Mouse (Mus musculus): ENCODE results near the gene Cdh3. TPM values are rescaled to one million over a fixed set of nuclear protein-coding genes. Genes with fewer than 3 reads are reported as not detected.
A peak's percentile ranks its signal among the peaks of the same experiment; 100 is the strongest.

Cdh3 gene
- polyA plus RNA-seq, 1 experiment = not detected

DNA sequence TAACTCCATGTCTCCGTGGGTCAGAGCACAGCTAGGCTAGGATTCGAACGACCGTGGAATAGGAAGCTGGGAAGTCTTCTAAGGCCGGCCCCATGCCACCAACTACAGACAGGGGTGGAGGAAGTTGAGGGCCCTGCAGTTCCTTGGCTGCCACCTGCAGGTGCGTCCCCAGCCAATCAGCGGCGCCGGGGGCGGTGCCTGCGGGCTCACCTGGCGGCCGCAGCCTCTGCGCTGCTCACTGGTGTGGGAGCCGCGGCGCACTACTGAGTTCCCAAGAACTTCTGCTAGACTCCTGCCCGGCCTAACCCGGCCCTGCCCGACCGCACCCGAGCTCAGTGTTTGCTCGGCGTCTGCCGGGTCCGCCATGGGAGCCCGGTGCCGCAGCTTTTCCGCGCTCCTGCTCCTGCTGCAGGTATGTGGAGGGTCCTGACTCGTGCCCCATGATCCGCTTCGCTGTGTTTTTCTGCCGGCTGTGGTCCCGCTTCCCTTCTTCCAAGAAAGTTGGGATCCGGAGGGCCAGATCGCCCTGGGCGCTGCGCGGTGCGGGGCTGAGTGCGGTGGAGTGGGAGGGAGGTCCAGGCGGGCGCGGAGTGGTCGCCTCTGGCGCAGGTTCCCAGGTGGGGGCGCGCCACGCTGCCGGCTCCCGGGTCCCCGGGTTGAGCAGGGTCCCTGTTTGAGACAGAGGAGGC, 92.6 kb downstream of the Cdh3 start, which contains the start of gene Cdh1:
TSS of gene Cdh1 (plus strand) at position 221 of the 689 bp plus-strand sequence.
- H3K4me1 ChIP-seq = peaks cover 9% of the 10 kb centered on the region
- TF ChIP-seq FLI1 (IDR thresholded peaks at IDR 0.05; ENCODE audit: low read length) (no peak), GATA1 (IDR thresholded peaks at IDR 0.05; ENCODE audit: borderline replicate concordance, low read length) (no peak)
- H3K9me3 ChIP-seq = peaks cover 9% of the 10 kb centered on the region; the same call in 1 of the 2 replicates
- no peaks in the 10 kb centered on the region for H3K36me3 ChIP-seq (replicated peaks; ENCODE audit: low read length)
- H3K4me3 ChIP-seq (replicated peaks) = peak within 1 kb of the TSS; percentile 50
- peaks cover 71% of the 10 kb centered on the region for H3K27me3 ChIP-seq (replicated peaks)

- no peaks in the 10 kb centered on the region for H3K36me3 ChIP-seq (replicated peaks; ENCODE audit: low read length)
- H3K27me3 ChIP-seq (replicated peaks) = peaks cover 71% of the 10 kb centered on the region
- H3K4me1 ChIP-seq = peaks cover 9% of the 10 kb centered on the region
- TF ChIP-seq GATA1 (IDR thresholded peaks at IDR 0.05; ENCODE audit: borderline replicate concordance, low read length) (no peak), FLI1 (IDR thresholded peaks at IDR 0.05; ENCODE audit: low read length) (no peak)
- peaks cover 9% of the 10 kb centered on the region; the same call in 1 of the 2 replicates for H3K9me3 ChIP-seq
- H3K4me3 ChIP-seq (replicated peaks) = peak overlapping the region; percentile 50
These were observed 93.2 kb downstream of the Cdh3 start for GRCm38 (mm10) chr8:106603933-106604332.

DNA sequence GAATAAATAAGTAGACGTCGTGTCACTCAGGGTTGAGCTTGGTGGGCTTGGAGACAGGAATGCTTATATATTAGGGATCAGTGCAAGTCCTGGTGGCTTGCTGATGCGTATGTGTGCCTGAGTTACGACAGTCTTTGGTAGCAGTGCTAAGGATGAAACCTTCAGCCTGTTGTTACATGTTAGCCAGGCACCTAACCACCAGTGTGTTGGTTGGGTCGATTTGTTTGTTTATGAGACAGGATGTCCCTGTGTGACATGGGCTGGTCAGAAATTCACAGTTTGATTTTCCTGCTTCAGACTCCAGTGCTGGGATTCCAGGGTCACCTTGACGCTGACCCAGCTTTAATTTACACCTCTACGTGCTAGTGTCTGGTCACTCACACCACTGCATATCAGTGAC, 95.0 kb downstream of the Cdh3 start:
- Histone ChIP-seq H3K36me3 (replicated peaks; ENCODE audit: low read length) (no peaks in the 10 kb centered on the region), H3K4me1 (peaks cover 9% of the 10 kb centered on the region), H3K4me3 (replicated peaks) (no peak overlapping the region), H3K27me3 (replicated peaks) (peaks cover 74% of the 10 kb centered on the region), H3K9me3 (peaks cover 9% of the 10 kb centered on the region; the same call in 1 of the 2 replicates)
- TF ChIP-seq GATA1 (IDR thresholded peaks at IDR 0.05; ENCODE audit: borderline replicate concordance, low read length) (no peak), FLI1 (IDR thresholded peaks at IDR 0.05; ENCODE audit: low read length) (no peak)

DNA sequence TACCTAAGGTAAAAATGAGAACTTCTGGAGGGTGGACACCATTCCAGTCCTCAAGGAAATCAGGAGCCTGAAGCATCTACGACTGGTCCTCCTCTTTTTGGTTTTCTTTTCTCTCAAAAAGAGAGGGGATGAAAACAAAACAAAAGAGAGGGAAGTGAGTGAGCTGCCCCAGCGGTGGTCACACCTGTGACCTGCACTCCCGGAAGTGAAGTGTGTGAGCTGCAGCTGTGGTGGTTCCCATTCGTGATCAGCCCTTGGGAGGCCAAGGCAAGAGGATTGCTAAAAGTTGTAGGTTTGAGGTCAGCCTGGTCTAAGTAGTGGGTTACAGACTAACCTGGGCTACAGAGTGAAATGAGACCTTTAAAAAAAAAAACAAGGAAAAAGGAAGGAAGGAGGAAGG, 95.4 kb downstream of the Cdh3 start:
- peaks cover 9% of the 10 kb centered on the region; the same call in 1 of the 2 replicates for H3K9me3 ChIP-seq
- peaks cover 9% of the 10 kb centered on the region for H3K4me1 ChIP-seq
- TF ChIP-seq GATA1 (IDR thresholded peaks at IDR 0.05; ENCODE audit: borderline replicate concordance, low read length) = no peak
- no peak for TF ChIP-seq FLI1 (IDR thresholded peaks at IDR 0.05; ENCODE audit: low read length)
- no peak overlapping the region for H3K4me3 ChIP-seq (replicated peaks)
- H3K27me3 ChIP-seq (replicated peaks) = peaks cover 75% of the 10 kb centered on the region
- no peaks in the 10 kb centered on the region for H3K36me3 ChIP-seq (replicated peaks; ENCODE audit: low read length)

DNA sequence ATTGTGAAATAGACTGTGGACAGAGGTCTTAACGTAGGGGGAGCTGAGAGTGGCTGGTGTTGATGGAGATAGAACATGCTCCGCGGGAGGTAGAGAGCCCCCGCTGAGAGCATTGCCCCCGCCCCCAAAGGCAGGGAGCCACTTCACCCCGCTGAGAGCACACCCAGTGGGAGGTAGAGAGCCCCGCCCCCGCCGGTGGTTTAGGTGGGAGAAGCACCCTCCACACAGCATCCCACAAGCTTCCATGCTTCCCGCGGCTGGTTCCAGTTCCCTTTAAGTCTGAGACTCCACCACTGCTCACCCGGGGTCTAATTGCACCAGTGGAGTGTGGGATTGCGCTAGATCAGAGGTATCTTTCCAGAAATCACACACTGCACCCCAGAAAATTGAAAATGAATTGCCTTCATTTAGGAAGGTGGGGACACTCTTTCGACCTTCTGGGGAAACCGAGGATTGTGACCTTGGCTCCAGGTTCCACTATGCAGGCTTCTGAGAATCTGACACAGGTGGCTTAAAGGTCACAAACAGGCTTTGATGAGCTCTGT, 96.0 kb downstream of the Cdh3 start:
- H3K4me3 ChIP-seq (replicated peaks) = no peak overlapping the region
- no peaks in the 10 kb centered on the region for H3K36me3 ChIP-seq (replicated peaks; ENCODE audit: low read length)
- TF ChIP-seq FLI1 (IDR thresholded peaks at IDR 0.05; ENCODE audit: low read length) (no peak), GATA1 (IDR thresholded peaks at IDR 0.05; ENCODE audit: borderline replicate concordance, low read length) (no peak)
- H3K27me3 ChIP-seq (replicated peaks) = peaks cover 73% of the 10 kb centered on the region
- peaks cover 9% of the 10 kb centered on the region; the same call in 1 of the 2 replicates for H3K9me3 ChIP-seq
- peaks cover 9% of the 10 kb centered on the region for H3K4me1 ChIP-seq

Other genes with a start within 250 kb of the Cdh3 start
- not detected in 2 replicates for gene Smpd3, start 172.9 kb upstream of the Cdh3 start, polyA plus RNA-seq (2012; ENCODE audit: insufficient read depth, low replicate concordance)
- gene Zfp90, start 95.6 kb upstream of the Cdh3 start, polyA plus RNA-seq (2012; ENCODE audit: insufficient read depth, low replicate concordance) = 0.78 TPM in 1 of 2 replicates, not detected in the other
- gene 6030452D12Rik, start 10.4 kb upstream of the Cdh3 start, polyA plus RNA-seq (2012; ENCODE audit: insufficient read depth, low replicate concordance) = not detected in 2 replicates
- gene Gm10073, start 62.6 kb downstream of the Cdh3 start, polyA plus RNA-seq (2012; ENCODE audit: insufficient read depth, low replicate concordance) = 10.6 TPM in 1 of 2 replicates, not detected in the other
- gene Cdh1, start 92.5 kb downstream of the Cdh3 start, polyA plus RNA-seq (2012; ENCODE audit: insufficient read depth, low replicate concordance) = not detected in 2 replicates
- gene Tango6, start 172.2 kb downstream of the Cdh3 start, polyA plus RNA-seq (2012; ENCODE audit: insufficient read depth, low replicate concordance) = 0.22 TPM in 1 of 2 replicates, not detected in the other

All from megakaryocyte, embryonic 14.5 days (primary cell).